Mouse (Mus musculus) liver, embryonic 16.5 days (tissue): ENCODE data around the gene Ccr1l1. TPM values are rescaled to one million over a fixed set of nuclear protein-coding genes. Genes with fewer than 3 reads are reported as not detected.
"Not testable (repeated sequence)": the region's sequence is repeated elsewhere in the genome, so short reads cannot be mapped to it uniquely, and the experiment has no call there.

Experiments used
- ATAC-seq: fragments of 200-750 bp; cut with Nextera tagmentation; 2 replicates; pipeline ENCODE4 v1.8.0; 2017; ENCODE audit warnings: low read depth, mild to moderate bottlenecking, moderate number of reproducible peaks, moderate library complexity
- H3K27ac ChIP-seq: fragments of 300-500 bp; sonication (generic); 2 replicates; pipeline ENCODE4 v1.5.1; 2014; ENCODE audit warnings: mild to moderate bottlenecking, low read length
- H3K27me3 ChIP-seq: fragments of 300-500 bp; sonication (generic); 2 replicates; pipeline ENCODE4 v1.6.1; 2014; ENCODE audit warnings: low read depth, low read length, mixed read lengths; ENCODE audit not compliant: control insufficient read depth, insufficient read depth
- H3K36me3 ChIP-seq: fragments of 300-500 bp; sonication (generic); 2 replicates; pipeline ENCODE4 v1.6.1; 2014; ENCODE audit warnings: mild to moderate bottlenecking; ENCODE audit not compliant: control insufficient read depth, insufficient read depth
- H3K4me1 ChIP-seq: fragments of 300-500 bp; sonication (generic); 2 replicates; pipeline ENCODE4 v1.6.1; 2014; ENCODE audit warnings: low read depth, low read length, mixed read lengths; ENCODE audit not compliant: control insufficient read depth
- H3K4me2 ChIP-seq: fragments of 300-500 bp; sonication (generic); 2 replicates; pipeline ENCODE4 v1.6.1; 2014; ENCODE audit warnings: low read depth, low read length, mixed read lengths
- H3K4me3 ChIP-seq: fragments of 300-500 bp; sonication (generic); 2 replicates; pipeline ENCODE4 v1.5.1; 2014; ENCODE audit warnings: low read depth, mild to moderate bottlenecking, low read length
- H3K9ac ChIP-seq: fragments of 300-500 bp; sonication (generic); 2 replicates; pipeline ENCODE4 v1.6.1; 2014; ENCODE audit warnings: low read depth, low read length
- H3K9me3 ChIP-seq: fragments of 300-500 bp; sonication (generic); replicated peaks from 2 replicates; pipeline ENCODE4 v1.6.1; 2016; ENCODE audit warnings: low read length; ENCODE audit not compliant: control insufficient read depth
- WGBS: fragments of 180-500 bp; shearing (Covaris S2); extraction: QIAGEN DNeasy Blood & Tissue Kit; methylation state at CpG from one replicate; pipeline ENCODE4 v1.1.7; 2014; ENCODE audit not compliant: insufficient replicate concordance; 5-methylcytosine and 5-hydroxymethylcytosine counted together
- polyA plus RNA-seq: library from polyadenylated mRNA; unstranded; fragments of >200 nt; fragmentation: Nextera tagmentation; extraction: Ambion mirVana; gene quantifications from 2 replicates; pipeline ENCODE4 v1.2.1, GENCODE M21; 2015

The Ccr1l1 gene
- polyA plus RNA-seq, 1 experiment from 2014 or later: 0.07 TPM

DNA sequence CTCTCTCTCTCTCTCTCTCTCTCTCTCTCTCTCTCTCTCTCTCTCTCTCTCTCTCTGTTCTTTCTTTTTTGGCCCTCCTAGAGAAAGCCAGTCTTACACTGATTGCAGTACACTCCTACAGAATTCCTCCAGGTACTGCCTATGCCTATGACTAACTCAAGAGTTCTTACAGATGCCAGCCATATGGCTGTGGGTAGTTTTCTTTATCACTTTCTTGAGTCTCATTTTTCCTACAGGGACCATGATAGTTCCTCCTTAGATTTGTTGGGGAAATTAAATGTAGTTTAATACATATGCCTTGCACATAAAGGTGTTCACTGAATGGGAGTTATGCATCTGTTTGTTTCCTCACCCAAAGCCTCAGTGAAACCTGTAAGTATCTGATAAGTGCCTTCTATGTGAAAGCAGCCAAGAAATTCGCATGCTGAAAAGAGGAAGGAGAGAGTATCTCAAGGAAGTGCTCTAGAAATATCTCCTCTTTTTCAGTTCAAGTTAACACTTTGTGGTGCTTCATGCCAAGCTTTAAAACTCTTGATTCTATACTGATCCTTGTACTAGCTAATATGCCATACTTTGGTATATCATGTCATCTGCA lies 13.2 kb upstream of the Ccr1l1 start:
- peaks cover 2% of the 10 kb centered on the region for H3K4me1 ChIP-seq
- no peak overlapping the region for H3K27ac ChIP-seq
- 11% methylated on average over 1 of the region's 1 CpGs for WGBS
- no peak overlapping the region for H3K4me2 ChIP-seq
- H3K4me3 ChIP-seq: no peak overlapping the region
- no peaks in the 10 kb centered on the region for H3K36me3 ChIP-seq
- no peak overlapping the region for H3K9ac ChIP-seq
- no peaks in the 10 kb centered on the region for H3K9me3 ChIP-seq
- no peaks in the 10 kb centered on the region for H3K27me3 ChIP-seq
- ATAC-seq: no peak

DNA sequence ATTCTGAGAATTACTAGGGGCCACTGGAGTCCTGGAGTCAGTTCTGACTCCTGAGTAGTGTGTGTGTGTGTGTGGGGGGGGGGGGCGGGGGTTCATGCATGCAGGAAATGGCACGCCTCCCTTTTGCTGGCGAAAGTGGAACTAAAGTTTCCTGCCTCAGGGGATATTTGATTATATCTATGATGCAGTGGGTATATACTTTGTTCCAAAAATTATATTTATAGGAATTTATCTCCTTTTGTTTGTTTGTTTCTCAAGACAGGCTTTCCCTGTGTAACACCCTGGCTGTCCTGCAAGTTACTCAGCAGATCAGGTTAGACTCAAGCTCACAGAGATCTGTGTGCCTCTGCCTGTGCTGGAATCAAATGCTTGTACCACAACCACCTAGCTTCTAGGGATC lies 11.5 kb upstream of the Ccr1l1 start:
- no peaks in the 10 kb centered on the region for H3K36me3 ChIP-seq
- no peaks in the 10 kb centered on the region for H3K9me3 ChIP-seq
- no peak overlapping the region for H3K27ac ChIP-seq
- H3K9ac ChIP-seq: no peak overlapping the region
- H3K4me2 ChIP-seq: no peak overlapping the region
- WGBS: 37% methylated on average over 3 of the region's 3 CpGs
- peaks cover 8% of the 10 kb centered on the region for H3K4me1 ChIP-seq
- no peak overlapping the region for H3K4me3 ChIP-seq
- ATAC-seq: peak; percentile 14; the same call in 1 of the 2 replicates
- no peaks in the 10 kb centered on the region for H3K27me3 ChIP-seq

DNA sequence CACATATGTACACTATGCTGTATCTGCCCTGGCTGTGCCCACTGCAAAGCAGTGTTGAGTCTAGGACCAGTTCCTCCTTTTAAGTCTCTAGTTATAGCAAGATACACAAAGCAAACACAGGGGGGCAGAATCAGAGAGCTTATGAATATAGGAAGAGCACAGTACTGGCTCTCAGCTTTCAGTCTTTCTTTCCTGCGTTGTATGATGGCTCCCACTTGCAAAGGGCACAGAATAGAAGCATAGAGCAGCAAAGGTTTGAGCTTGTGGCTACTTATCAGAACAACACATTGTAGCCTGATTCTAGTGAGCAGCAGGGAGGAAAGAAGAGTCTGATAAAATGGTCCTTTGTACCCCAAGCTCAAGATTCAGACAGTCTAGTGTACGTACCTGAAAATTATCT lies 8.0 kb upstream of the Ccr1l1 start:
- Histone ChIP-seq H3K36me3 (no peaks in the 10 kb centered on the region), H3K4me2 (no peak overlapping the region), H3K27ac (no peak overlapping the region), H3K9me3 (no peaks in the 10 kb centered on the region), H3K9ac (no peak overlapping the region), H3K4me1 (peaks cover 18% of the 10 kb centered on the region), H3K27me3 (no peaks in the 10 kb centered on the region), H3K4me3 (no peak overlapping the region)
- peak; percentile 50 for ATAC-seq
- 37% methylated on average over 2 of the region's 2 CpGs for WGBS

DNA sequence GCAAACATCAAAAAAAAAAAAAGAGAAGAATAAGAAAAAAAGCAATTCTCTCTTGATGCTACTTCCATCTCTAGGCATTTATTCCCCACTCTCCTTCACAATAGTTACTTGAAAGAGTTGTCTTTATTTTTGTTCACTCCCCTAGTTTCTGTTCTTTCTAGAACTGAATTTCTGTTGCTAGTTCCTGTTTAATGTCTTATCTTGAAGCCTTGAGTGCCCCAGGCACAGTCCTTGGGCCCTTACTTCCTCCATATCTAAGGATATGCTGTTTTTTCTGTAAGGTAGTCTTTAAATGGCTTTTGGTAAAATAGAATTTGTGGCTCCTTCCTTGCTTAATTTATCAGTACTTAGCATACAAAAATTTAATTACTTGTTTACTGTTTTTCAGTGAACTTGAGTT lies 6.7 kb upstream of the Ccr1l1 start:
- ATAC-seq: no peak
- Histone ChIP-seq H3K9me3 (no peaks in the 10 kb centered on the region), H3K9ac (no peak overlapping the region), H3K27ac (no peak overlapping the region), H3K4me1 (peaks cover 18% of the 10 kb centered on the region), H3K27me3 (no peaks in the 10 kb centered on the region), H3K36me3 (no peaks in the 10 kb centered on the region), H3K4me2 (no peak overlapping the region), H3K4me3 (no peak overlapping the region)

DNA sequence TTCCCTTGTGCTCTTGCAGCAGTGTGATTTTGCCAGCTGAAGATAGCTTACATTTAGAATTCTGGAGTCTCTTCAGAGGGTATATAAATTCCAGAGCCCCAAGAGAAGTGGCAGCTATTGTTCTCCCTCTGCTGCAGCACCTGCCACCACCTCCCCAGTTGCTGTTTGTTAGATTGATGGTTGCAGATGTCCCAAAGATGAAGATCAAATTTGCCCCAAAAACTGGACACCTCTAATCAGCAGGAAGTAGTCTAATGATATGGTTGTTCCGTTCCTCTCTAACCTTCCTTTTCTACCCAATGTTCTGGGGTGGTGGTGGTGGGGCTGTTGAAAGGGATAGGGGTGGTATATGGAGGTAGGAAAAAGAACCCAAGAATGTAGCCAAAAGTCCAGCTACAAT lies 4.5 kb upstream of the Ccr1l1 start:
- 13% methylated on average over 1 of the region's 1 CpGs for WGBS
- ATAC-seq: no peak
- peaks cover 18% of the 10 kb centered on the region for H3K4me1 ChIP-seq
- H3K36me3 ChIP-seq: no peaks in the 10 kb centered on the region
- H3K27me3 ChIP-seq: no peaks in the 10 kb centered on the region
- no peak overlapping the region for H3K4me2 ChIP-seq
- no peak overlapping the region for H3K9ac ChIP-seq
- no peak overlapping the region for H3K27ac ChIP-seq
- no peaks in the 10 kb centered on the region for H3K9me3 ChIP-seq
- H3K4me3 ChIP-seq: no peak overlapping the region

DNA sequence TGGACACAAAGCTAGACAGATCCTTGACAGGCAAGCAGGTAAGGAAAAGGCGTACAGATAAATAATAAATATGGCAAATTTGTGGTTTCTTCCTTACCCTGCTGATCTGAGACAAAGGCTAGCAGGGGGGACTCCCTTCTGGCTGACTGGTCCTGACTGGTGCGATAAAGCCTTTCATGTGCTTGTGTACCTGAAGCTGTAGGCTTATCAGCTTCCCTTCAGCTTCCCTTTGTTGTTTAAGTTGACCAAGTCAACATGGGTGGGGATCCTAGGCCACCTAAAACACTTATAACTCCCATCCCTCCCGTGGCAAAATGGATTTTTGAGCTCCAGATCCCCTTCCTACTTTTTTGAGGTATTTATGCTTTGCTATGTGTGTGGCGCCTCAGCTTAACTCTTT lies 3.7 kb upstream of the Ccr1l1 start:
- peak; percentile 74 for ATAC-seq
- Histone ChIP-seq H3K36me3 (no peaks in the 10 kb centered on the region), H3K4me3 (no peak overlapping the region), H3K27me3 (no peaks in the 10 kb centered on the region), H3K4me2 (no peak overlapping the region), H3K27ac (no peak overlapping the region), H3K9me3 (no peaks in the 10 kb centered on the region), H3K4me1 (peaks cover 18% of the 10 kb centered on the region), H3K9ac (no peak overlapping the region)
- 26% methylated on average over 4 of the region's 4 CpGs for WGBS

DNA sequence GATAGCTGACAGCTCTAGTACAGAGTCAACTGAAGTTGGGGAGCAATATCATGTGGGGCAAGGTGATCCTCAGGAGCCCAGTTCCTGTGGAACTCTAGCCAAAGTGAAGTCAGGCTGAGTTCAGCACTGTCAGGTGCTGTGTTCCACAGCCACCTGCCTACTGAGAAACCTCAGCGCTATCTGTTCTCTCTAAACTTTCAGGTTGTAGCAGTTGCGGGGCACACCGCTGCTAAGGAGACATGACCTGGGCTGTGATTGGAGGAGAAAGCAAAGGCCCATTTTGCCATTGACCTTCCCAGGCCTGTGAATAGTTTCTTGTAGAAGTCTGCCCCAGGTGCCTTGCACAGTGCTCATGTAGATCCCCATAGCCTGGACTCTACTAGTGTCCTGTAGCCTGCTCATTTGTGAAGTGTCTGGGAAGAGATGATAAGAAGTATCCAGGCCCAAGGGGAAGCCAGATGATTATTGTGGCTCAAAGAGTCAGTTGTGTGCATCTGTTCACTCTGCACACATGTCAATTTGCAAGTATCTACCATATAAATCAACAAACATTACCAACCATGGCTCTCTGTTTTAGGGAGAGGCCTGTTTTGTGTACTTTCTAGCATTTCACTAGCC lies 2.8 kb upstream of the Ccr1l1 start:
- not testable (repeated sequence) for H3K36me3 ChIP-seq, H3K9me3 ChIP-seq, H3K9ac ChIP-seq, H3K4me3 ChIP-seq, H3K4me2 ChIP-seq, H3K27me3 ChIP-seq
- Histone ChIP-seq H3K27ac (0 out of 2 replicates have a peak overlapping the region, but pooled peaks have one; percentile 47), H3K4me1 (peaks cover 12% of the 10 kb centered on the region)
- peak; percentile 72 for ATAC-seq
- no CpG with 5 or more reads among the region's 3 CpGs for WGBS

DNA sequence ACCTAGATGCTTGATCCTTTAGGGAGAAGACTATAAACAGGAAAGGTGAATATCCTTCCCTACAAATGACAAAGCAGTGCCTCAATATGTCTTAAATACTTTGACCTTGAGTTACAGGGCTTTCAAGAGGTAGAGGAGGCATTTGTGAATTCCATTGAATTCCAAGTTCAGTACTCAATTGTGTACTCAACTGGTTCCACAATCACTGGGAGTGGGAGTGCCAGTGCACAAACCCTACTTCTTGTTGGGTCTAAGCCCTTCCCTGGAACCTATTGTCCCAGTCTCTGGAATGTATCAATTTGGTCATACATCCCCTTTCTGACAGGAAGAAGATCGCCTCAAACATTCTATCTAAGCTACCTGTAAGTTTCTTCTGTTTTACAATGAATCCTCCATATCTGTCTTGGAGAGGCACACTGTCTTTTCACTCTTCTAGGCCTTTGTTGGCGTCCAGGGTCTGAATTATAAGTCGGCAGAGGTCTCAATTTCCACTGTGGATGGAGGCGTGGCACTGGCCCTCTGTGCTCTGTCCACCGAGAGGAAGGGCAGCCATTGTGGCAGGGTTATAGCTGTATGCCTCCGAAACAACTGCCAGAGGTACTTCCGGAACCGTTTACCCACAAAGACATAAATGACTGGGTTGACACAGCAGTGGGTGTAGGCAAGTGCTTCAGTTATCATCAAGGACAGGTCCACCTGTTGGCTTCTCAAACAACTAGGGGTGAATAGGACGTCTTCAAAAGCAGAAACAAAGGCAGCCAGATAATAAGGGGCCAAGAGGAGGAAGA lies 1.1 kb downstream of the Ccr1l1 start:
- no peak overlapping the region for H3K4me2 ChIP-seq
- peaks cover 9% of the 10 kb centered on the region for H3K4me1 ChIP-seq
- no peaks in the 10 kb centered on the region for H3K27me3 ChIP-seq
- WGBS: 53% methylated on average over 9 of the region's 9 CpGs
- no peaks in the 10 kb centered on the region for H3K9me3 ChIP-seq
- no peak for ATAC-seq
- no peak overlapping the region for H3K4me3 ChIP-seq
- no peak overlapping the region for H3K9ac ChIP-seq
- no peak overlapping the region for H3K27ac ChIP-seq
- no peaks in the 10 kb centered on the region for H3K36me3 ChIP-seq

DNA sequence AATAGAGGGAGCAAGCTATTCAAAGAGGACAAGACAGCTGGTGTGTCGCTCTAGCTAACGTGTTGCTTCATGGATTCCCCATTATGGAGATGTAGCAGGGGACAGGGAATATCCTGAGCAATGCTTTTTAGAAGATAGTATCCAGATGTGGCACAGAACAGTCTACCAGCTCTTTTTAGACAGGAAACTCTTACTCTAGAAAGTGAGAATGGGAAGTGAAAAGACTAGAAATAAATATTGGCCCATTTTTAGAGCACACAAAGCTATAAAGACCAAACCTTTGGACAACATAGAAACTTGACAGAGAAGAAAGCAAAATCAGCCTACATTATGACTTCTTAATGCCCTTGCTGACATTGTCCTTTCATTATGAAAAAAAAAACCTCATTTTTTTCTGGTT lies 2.6 kb downstream of the Ccr1l1 start:
- no peak overlapping the region for H3K27ac ChIP-seq
- H3K27me3 ChIP-seq: no peaks in the 10 kb centered on the region
- H3K9me3 ChIP-seq: no peaks in the 10 kb centered on the region
- H3K4me2 ChIP-seq: no peak overlapping the region
- no peaks in the 10 kb centered on the region for H3K4me1 ChIP-seq
- WGBS: 63% methylated on average over 2 of the region's 2 CpGs
- ATAC-seq: no peak
- no peak overlapping the region for H3K9ac ChIP-seq
- H3K36me3 ChIP-seq: no peaks in the 10 kb centered on the region
- H3K4me3 ChIP-seq: no peak overlapping the region
